Mouse (Mus musculus): ENCODE data around the gene Lrp11. TPM values are rescaled to one million over a fixed set of nuclear protein-coding genes. Genes with fewer than 3 reads are reported as not detected.
A peak's percentile ranks its signal among the peaks of the same experiment; 100 is the strongest.

The Lrp11 gene
- 37.6 and 49.1 TPM in 2 replicates for polyA plus RNA-seq (2015; fragmentation: Nextera tagmentation; extraction: Ambion mirVana)

DNA sequence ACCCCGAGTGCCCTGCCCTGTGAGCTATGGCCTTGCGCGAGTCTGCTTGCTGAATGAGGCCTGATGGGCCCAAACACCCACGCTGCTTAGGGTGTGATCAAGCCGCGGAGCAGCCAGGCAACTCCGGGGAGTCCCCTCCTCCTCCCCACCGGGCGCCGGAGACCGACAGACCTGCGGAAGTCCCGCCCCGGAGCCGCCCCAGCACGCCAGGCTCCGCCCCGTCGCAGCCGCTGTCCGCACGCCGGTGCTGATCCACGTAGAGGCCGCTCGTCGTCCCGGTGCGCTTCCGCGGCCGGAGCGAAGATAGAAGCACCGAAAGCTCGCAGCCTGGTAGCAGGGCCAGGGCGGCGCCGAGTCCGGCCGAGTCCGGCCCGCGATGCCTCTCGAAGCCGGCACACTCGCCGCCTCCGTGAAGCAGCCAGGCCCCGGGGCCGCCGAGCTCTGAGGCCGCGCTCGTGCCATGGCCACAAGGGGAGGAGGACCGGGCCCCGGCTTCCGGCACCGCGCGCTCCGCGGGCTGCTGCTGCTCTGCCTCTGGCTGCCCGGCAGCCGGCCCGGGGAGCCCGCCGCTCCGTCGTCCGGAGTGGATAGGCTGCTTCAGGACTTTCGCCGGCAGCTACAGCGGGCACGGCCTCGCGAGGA lies at the start of gene Lrp11:
Gene Lrp11 (plus strand): TSS at position 209 of the 642 bp plus-strand sequence.
- Histone ChIP-seq H3K27me3 (replicated peaks) (no peaks in the 10 kb centered on the region), H3K9me3 (replicated peaks) (no peaks in the 10 kb centered on the region), H3K27ac (replicated peaks) (peak within 1 kb of the TSS; percentile 91), H3K4me3 (replicated peaks) (peak within 1 kb of the TSS; percentile 90), H3K4me2 (peak within 1 kb of the TSS; percentile 94), H3K36me3 (no peaks in the 10 kb centered on the region), H3K4me1 (peaks cover 30% of the 10 kb centered on the region), H3K9ac (replicated peaks) (peak within 1 kb of the TSS; percentile 77)
- ATAC-seq (ENCODE audit: low FRiP score): peak; percentile 97
- WGBS: under 1% methylated on average over 70 of the region's 76 CpGs

DNA sequence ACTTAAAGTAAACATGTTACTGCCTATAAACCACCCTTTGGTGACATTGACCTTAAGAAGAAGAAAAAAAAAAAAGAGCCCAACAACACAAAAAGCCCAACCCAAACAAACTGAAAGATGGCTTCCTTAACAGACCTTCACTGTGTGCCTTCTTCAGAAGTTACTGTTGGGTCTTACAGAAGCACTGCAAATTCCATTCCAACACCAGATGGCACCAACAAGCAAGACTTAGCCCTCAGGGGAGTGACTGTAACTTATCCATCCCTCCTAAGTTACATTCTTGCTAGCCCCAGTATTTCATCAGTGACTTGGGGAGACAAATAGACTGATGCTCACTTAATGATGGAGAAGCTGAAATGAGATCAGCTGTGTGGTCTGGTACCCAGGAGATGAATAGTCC lies 11.6 kb upstream of the Lrp11 start:
- H3K9me3 ChIP-seq (replicated peaks): no peaks in the 10 kb centered on the region
- no peak for ATAC-seq (ENCODE audit: low FRiP score)
- no peak overlapping the region for H3K27ac ChIP-seq (replicated peaks)

DNA sequence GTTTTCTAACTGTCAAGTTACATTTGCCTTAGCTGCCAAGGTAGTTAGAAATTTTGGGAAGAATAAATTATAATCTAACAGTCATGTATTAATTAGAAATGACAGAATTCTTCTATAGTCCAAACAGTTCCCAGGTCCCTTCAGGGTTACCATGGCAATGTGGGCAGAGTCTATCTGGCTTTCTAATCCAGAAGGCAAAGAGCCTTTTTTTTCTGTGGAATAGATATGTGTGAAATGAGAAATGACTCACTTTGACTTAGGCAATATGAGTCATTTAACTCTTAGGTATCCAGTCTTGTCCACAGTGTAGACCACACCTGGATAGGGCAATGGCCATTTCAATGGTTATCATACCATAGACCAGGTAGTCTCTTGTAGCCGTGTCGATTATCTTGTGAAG lies 8.2 kb upstream of the Lrp11 start:
- ATAC-seq (ENCODE audit: low FRiP score): no peak
- H3K4me1 ChIP-seq: 0 out of 2 replicates have a peak, but pooled peaks cover 3% of the 10 kb centered on the region
- H3K27me3 ChIP-seq (replicated peaks): no peaks in the 10 kb centered on the region
- no peak overlapping the region for H3K9ac ChIP-seq (replicated peaks)
- H3K36me3 ChIP-seq: no peaks in the 10 kb centered on the region
- 96% methylated on average over 2 of the region's 2 CpGs for whole genome bisulfite sequencing
- no peak overlapping the region for H3K4me2 ChIP-seq
- no peak overlapping the region for H3K27ac ChIP-seq (replicated peaks)
- H3K9me3 ChIP-seq (replicated peaks): no peaks in the 10 kb centered on the region
- no peak overlapping the region for H3K4me3 ChIP-seq (replicated peaks)

More for the DNA sequence above, 11.6 kb upstream of the Lrp11 start:
- Histone ChIP-seq H3K4me3 (replicated peaks) (no peak overlapping the region), H3K4me1 (0 out of 2 replicates have a peak, but pooled peaks cover 3% of the 10 kb centered on the region), H3K36me3 (no peaks in the 10 kb centered on the region), H3K27me3 (replicated peaks) (no peaks in the 10 kb centered on the region), H3K4me2 (no peak overlapping the region), H3K9ac (replicated peaks) (no peak overlapping the region)

DNA sequence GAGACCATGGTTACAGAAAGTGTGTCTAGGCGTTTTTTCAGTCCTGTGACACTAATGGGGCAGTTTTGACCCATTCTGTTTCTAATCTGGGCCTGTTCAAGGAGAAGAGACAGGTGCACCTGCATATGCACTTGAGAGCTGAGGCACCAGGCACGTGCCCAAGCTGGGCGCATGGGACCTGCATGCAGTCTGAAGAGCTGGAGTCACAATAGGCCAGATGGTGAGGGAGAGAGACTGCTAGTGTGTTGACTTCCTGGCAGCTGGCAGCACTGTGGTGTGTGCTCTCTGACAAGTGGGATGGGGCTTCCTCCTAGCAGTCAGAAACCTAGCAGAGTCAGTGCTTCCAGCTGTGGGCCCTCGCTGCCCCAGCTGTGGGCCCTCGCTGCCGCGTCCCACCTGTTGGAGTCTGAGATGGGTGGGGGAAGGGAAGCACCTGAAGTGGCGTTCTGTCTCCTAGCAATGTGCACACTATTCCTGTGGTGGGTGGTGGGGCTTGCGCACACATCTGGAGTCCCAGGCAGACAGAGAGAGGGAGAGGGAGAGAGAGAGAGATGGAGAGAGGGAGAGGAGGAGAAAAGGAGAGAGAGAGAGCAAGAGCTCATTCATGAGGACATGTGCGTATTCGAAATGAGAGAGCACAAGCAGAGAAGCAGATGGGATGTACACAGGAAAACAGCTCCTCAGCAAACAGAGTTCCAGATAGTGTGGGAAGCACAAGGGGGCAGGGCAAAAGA lies 7.3 kb upstream of the Lrp11 start:
- Histone ChIP-seq H3K9me3 (replicated peaks) (no peaks in the 10 kb centered on the region), H3K9ac (replicated peaks) (no peak overlapping the region), H3K27ac (replicated peaks) (no peak overlapping the region), H3K4me2 (no peak overlapping the region), H3K36me3 (no peaks in the 10 kb centered on the region), H3K4me3 (replicated peaks) (no peak overlapping the region), H3K4me1 (0 out of 2 replicates have a peak, but pooled peaks cover 3% of the 10 kb centered on the region), H3K27me3 (replicated peaks) (no peaks in the 10 kb centered on the region)
- WGBS: 51% methylated on average over 11 of the region's 11 CpGs
- peak; percentile 55 for ATAC-seq (ENCODE audit: low FRiP score)

DNA sequence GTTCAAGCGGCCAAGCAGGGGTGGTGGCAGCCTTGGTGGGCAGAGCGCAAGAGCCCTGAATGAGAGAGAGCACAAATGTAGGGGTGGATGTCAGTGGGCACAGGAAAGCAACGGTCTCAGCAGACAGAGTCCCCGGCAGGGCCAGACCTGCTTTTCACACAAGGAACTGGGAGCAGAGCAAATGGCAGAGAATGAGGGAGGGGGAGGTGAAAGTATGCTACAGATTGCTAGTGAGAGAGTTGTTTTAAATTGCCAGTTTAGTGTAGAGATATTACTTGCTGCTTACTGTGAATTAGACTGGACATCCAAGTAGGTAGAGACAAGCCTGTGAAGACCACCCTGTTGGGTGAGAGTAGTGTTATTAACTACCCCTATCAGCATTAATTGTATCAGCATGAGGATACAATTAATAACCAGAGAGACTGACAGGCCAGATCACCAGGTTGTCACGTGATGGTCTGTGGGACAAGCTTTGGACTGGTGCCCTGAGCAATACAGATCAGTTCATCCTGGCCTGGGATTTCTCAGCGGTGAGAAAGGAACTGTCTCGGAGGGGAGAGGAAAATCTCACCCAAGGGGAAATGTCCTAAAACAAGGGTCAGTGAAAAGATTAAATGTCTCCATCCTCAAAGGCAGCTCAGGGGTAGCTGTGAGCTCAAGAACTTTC lies 6.6 kb upstream of the Lrp11 start:
- Histone ChIP-seq H3K4me2 (no peak overlapping the region), H3K9me3 (replicated peaks) (no peaks in the 10 kb centered on the region), H3K9ac (replicated peaks) (no peak overlapping the region), H3K36me3 (no peaks in the 10 kb centered on the region), H3K27ac (replicated peaks) (no peak overlapping the region), H3K27me3 (replicated peaks) (no peaks in the 10 kb centered on the region), H3K4me3 (replicated peaks) (no peak overlapping the region), H3K4me1 (0 out of 2 replicates have a peak, but pooled peaks cover 3% of the 10 kb centered on the region)
- ATAC-seq (ENCODE audit: low FRiP score): no peak
- 54% methylated on average over 7 of the region's 7 CpGs for WGBS

DNA sequence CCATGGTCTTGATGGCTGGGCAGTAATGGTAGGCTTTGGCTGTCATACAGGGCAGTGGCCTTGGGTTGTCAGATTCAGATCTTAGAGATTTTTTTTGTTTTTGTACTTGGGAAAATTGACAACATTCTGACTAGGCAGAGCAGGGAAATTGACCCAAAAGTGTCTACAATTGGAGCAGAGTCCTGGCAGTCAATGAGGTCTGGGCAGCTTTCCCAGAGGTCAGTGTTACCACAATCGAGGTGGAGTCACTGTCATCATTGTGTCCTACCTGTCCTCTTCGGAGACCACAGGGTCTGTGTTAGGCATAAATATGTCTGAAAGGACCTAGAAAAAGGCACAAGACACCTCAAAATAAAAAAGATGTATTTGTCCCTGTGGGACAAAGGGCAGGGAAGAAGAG lies 2.8 kb upstream of the Lrp11 start:
- Histone ChIP-seq H3K4me2 (no peak overlapping the region), H3K27me3 (replicated peaks) (no peaks in the 10 kb centered on the region), H3K9ac (replicated peaks) (no peak overlapping the region), H3K36me3 (no peaks in the 10 kb centered on the region), H3K4me1 (peaks cover 24% of the 10 kb centered on the region), H3K4me3 (replicated peaks) (no peak overlapping the region), H3K9me3 (replicated peaks) (no peaks in the 10 kb centered on the region), H3K27ac (replicated peaks) (no peak overlapping the region)
- WGBS: 71% methylated on average over 2 of the region's 2 CpGs
- ATAC-seq (ENCODE audit: low FRiP score): no peak

DNA sequence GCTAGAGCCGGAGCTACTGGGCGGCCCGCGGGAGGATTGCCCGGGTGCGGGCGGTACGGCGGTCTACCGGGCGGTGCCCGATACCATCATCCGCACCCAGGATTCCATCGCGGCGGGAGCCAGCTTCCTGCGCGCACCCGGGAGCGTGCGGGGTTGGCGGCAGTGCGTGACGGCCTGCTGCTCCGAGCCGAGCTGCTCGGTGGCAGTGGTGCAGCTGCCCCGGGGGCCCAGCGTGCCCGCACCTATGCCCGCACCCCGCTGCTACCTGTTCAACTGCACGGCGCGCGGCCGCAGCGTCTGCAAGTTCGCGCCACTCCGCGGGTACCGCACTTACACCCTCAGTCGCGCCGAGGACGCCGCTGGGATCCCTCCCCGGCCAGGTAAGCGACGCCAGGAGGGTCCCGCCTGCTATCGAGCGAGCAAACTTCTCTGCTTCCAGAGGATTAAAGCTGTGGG lies 662 bp downstream of the Lrp11 start:
- Histone ChIP-seq H3K27me3 (replicated peaks) (no peaks in the 10 kb centered on the region), H3K9ac (replicated peaks) (peak overlapping the region; percentile 77), H3K4me3 (replicated peaks) (peak overlapping the region; percentile 90), H3K9me3 (replicated peaks) (no peaks in the 10 kb centered on the region), H3K27ac (replicated peaks) (peak overlapping the region; percentile 91), H3K4me1 (peaks cover 30% of the 10 kb centered on the region), H3K4me2 (peak overlapping the region; percentile 94), H3K36me3 (no peaks in the 10 kb centered on the region)
- under 1% methylated on average over 46 of the region's 54 CpGs for WGBS
- peak; percentile 75 for ATAC-seq (ENCODE audit: low FRiP score)

DNA sequence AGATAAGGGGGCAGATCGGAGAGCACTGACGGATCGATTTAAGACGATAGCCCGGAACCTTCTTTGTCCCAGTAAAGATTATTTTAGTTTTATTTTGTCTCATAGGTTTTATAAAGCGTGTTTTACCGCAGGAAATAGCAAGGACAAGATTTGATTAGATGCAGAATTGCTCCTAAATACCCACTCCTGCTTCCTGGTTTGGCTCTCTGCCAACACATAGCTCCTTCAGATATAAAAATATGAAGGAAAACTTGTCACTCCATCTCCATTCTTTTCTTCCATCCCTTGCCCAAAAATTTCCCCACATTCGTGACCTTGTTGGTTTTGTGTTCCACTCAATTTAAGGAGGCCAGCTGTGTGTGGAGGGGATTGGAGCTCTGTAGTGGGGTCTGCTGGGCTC lies 1.2 kb downstream of the Lrp11 start:
- WGBS: 5% methylated on average over 8 of the region's 8 CpGs

DNA sequence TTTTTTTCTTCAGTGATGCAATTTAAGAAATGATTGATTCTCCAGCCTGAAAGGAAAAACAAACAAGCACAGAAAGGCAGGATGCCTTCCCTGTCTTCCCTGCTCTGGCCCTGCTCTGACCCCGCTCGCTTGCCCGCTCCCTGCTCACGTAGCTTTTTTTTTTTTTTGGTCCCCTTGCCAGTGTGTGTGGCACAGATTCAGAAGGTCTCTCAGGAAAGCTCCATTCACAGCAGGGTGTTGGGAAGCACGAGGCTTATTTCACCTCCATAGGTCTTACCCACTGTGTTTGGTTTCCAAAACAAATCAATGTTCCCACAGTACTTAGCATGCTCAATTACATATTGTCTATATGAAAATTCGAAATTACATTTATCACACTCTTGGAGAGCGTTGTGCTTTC lies 5.2 kb downstream of the Lrp11 start:
- Histone ChIP-seq H3K4me3 (replicated peaks) (no peak overlapping the region), H3K4me1 (peaks cover 36% of the 10 kb centered on the region), H3K9me3 (replicated peaks) (no peaks in the 10 kb centered on the region), H3K27ac (replicated peaks) (no peak overlapping the region), H3K27me3 (replicated peaks) (no peaks in the 10 kb centered on the region), H3K36me3 (peaks cover 4% of the 10 kb centered on the region; the same call in 1 of the 2 replicates), H3K9ac (replicated peaks) (no peak overlapping the region), H3K4me2 (no peak overlapping the region)
- 54% methylated on average over 7 of the region's 7 CpGs for WGBS
- no peak for ATAC-seq (ENCODE audit: low FRiP score)

More for the DNA sequence above, 1.2 kb downstream of the Lrp11 start:
- Histone ChIP-seq H3K4me3 (replicated peaks) (peak overlapping the region; percentile 90), H3K9ac (replicated peaks) (peak overlapping the region; percentile 77), H3K36me3 (no peaks in the 10 kb centered on the region), H3K4me1 (peaks cover 33% of the 10 kb centered on the region), H3K4me2 (peak overlapping the region; percentile 94), H3K27ac (replicated peaks) (no peak overlapping the region), H3K9me3 (replicated peaks) (no peaks in the 10 kb centered on the region), H3K27me3 (replicated peaks) (no peaks in the 10 kb centered on the region)
- ATAC-seq (ENCODE audit: low FRiP score): no peak

DNA sequence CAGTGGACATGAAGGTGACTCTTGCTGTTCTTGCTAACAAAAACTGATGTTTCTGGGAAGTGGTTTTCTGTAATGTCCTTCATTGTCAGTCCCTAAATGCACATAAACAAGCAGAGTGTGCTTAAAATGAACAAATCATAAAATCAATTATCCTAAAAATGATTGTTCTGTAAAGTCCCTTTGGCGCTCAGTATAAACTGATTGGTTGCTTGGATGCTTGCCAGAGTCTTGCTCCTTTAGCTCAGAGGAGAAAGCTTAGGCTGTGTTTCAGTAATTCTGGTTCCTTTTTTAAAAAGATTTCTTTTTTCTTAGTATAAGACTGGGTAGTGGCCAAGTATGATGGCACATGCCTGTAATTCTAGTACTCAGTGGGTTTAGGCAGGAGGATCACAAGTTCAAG lies 6.7 kb downstream of the Lrp11 start:
- Histone ChIP-seq H3K27ac (replicated peaks) (0 out of 2 replicates have a peak overlapping the region, but pooled peaks have one; percentile 11), H3K4me3 (replicated peaks) (no peak overlapping the region), H3K36me3 (peaks cover 4% of the 10 kb centered on the region; the same call in 1 of the 2 replicates), H3K27me3 (replicated peaks) (no peaks in the 10 kb centered on the region), H3K9me3 (replicated peaks) (no peaks in the 10 kb centered on the region), H3K4me1 (peaks cover 26% of the 10 kb centered on the region), H3K9ac (replicated peaks) (no peak overlapping the region), H3K4me2 (no peak overlapping the region)
- 51% methylated on average over 1 of the region's 1 CpGs for WGBS
- no peak for ATAC-seq (ENCODE audit: low FRiP score)

DNA sequence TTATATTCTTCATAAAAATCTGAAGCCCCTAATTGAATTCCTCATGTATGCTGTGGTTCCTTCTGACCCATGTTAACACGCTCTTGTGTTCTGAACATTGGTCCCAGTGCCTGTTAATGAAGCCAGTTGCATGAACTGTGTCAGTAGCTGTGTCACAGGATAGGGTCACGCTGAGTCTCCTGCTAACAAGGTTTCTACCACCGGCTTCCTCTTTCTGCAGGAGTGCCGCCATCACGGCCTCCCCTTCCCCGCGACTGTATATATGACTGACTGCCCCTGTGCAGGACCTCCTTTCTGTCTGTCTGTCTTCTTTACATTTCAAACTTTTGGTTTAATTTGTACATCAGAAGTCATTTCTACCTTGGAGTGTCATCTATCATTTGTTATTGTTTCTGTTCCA lies 8.6 kb downstream of the Lrp11 start:
- Histone ChIP-seq H3K4me3 (replicated peaks) (no peak overlapping the region), H3K36me3 (peaks cover 5% of the 10 kb centered on the region; the same call in 1 of the 2 replicates), H3K27me3 (replicated peaks) (no peaks in the 10 kb centered on the region), H3K4me2 (no peak overlapping the region), H3K27ac (replicated peaks) (no peak overlapping the region), H3K4me1 (peaks cover 11% of the 10 kb centered on the region; the same call in 1 of the 2 replicates), H3K9ac (replicated peaks) (no peak overlapping the region), H3K9me3 (replicated peaks) (no peaks in the 10 kb centered on the region)
- WGBS: 87% methylated on average over 7 of the region's 7 CpGs
- no peak for ATAC-seq (ENCODE audit: low FRiP score)

Measured in neural tube, embryonic 15.5 days (tissue).